Mouse (Mus musculus): ENCODE measurements at regions not wholly inside any gene's neighbourhood (a gene's known extent, or its start where the extent isn't known, plus 50 kb on each side); places are given as distances from the start of the nearest gene placed in this dataset.
A peak's percentile ranks its signal among the peaks of the same experiment; 100 is the strongest.

DNA sequence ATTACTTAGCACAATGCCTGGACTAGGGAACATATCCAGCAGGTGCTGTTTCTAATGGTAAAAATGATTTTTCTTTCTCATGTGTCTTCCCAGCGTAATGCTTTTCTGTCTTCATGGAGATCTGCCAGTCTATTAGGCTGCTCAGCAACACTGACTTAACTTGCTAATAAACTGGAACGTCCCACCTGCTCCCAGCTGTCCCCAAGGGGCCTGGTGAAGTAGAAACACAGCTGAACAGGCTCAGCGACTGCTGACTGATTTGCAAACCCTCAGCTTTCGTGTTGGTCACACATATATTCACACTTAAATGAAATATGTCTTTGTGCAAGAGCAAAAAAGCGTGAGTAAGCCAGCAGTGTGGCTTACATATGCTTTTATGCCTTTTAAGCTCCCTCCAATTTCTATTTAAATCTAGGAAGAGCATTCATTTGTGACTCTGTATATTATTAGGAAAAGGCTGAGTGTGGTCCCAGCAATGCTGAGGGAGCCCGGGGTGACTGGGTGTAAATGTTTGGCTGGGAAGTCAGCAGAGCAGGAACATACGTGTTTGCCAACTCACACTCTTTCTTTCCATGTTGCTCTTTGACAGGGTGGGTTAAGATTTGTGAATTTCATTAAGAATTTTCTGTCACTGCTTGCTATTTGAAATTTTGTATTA, 146.7 kb upstream of the Rgmb start:
- DNase-seq = no peak

DNA sequence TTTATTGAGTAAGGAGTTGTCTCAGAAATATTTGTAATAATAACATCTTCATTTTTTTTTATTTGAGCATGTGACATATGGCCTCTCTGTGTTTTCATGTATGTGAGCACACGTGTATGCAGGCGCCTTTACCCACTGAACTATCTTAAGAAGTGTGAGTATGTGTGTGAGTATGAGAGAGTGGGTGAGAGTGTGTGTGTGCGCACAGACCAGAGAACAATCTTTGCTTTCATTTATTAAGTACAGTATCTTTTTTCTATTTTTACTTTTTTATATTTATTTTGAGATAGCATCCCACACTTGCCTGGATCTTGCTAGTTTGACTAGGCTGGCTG, 140.5 kb upstream of the Rgmb start:
- DNase-seq = no peak

DNA sequence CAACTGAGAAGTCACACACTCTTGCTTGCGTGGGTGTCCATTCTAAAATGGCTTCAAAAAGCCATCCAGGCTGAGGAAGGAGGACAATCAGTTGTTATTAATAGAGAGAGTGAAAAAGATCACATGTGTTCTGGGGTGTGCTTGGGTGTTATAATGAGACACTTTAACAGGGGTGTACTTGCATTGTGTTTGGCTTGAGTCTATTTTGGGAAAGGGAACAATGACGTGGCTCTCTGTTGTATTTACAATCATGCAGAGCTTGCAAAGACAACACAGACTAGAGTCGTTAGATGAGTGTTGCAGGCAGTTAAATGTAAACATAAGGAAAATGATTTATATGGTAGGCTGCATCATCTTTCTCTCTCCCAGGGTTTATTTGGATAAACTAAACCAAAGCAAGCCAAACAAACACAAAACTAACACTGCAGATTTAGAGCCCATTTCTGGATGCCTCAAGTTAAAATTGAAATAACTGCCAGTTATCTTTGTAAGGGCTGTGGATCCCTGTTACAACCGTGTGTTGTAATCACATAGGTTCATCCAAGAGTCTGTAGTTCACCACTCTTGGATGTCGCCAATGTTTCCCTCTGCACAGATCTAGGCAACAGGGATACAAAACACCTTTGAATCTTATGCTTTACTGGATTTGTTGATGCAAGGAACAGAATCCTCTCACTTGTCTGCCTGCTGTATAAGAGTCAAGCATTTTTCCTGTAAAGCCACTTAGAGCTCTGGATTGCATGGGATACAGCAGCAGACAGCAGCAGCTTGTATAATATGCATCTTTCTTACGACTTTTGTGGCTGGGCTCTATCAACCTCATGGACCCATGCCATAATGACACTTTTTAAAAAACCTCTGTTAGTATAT, 139.9 kb upstream of the Rgmb start:
- DNase-seq = no peak

DNA sequence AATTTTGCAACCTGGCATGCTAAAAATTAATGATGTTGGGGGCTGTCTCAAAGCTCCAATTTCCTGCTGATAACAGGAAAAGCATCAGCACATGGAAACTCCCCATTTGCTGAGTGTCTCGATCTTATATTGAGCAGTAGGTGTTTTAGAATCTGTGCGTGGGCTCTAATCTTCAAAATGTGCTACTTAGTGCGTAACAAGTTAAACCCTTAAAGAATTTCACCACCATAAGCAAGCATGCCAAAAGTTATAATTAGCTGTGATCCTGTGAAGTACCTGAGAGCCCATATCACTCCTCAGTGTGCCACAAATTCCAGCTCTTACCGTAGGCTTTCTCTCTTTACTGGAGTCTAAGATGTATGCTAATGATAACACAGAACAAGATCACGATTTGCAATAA, 137.5 kb upstream of the Rgmb start:
- DNase-seq = no peak

DNA sequence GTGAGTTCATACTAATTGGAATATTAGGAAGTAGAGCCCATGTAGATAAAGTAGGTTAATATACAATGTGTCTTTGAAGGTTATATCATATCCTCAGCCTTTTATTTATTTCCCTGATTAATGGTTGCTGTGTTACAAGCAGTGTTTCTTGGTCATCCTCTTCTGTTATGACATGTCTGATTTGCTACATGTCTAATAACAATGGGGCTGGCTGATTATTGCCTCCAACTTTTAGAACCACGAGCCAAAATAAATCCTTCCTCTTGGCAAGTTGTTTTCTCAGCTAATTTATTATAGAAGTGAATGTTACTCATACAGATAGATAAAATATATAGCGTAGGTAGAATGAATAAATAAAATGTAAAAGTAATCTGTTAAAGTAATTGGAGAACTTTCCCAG, 124.8 kb upstream of the Rgmb start:
- DNase-seq = no peak

DNA sequence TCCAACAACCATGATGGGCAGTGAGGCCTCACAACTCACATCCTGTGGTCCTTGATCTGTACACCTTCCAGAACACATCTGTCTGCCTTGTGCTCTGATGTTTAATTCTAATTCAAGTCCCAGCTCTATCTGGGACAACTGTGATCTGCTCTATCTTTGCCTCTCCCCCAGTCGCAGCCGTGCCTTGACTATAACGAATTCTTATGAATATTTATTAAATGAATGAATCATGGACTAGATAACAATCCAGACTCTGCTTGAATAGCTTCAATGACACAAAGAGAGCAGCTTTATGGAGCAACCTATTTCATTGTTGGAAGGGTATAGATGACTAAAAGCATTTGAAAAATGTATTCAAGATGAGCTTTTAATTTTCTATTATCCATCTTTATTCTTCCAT, 120.8 kb upstream of the Rgmb start:
- DNase-seq = no peak

DNA sequence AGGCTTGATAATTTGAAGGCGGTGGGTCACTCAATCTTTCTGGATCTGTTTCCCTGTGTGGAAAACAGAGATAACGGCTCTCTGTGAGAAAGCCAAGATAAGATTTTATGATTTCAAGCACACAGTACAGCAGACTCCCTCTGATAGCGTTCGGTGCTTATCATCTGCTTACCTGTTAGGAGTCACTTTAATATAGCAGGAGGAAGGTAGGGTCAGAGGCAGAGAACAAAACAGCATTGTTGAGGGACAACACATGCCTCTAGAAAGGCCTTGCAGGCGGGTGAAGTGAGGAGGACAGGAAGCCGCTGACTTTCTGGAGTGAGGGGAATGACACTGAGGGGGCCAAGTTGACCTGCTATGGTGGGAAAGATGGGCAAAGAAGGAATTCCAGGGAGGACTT, 118.9 kb upstream of the Rgmb start:
- DNase-seq = no peak

DNA sequence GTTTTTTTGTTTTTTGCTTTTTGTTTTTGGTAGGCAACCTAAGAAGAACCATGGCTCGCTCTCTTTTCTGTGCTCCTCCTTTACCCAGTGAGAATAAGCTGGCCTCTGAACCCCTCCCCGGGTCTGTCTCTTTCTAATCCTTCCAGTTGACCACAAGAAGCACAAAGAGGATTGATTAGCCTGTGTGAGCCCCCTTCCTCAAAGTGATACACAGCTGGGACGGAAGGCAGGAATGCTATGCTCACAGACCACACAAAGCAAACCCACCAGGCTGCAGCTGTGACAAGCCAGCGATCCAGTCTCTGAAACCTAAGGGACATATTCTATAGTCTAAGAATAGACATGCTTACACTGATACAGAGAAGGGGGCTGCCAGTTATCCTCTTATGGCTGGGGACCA, 111.5 kb upstream of the Rgmb start:
- no peak for DNase-seq

DNA sequence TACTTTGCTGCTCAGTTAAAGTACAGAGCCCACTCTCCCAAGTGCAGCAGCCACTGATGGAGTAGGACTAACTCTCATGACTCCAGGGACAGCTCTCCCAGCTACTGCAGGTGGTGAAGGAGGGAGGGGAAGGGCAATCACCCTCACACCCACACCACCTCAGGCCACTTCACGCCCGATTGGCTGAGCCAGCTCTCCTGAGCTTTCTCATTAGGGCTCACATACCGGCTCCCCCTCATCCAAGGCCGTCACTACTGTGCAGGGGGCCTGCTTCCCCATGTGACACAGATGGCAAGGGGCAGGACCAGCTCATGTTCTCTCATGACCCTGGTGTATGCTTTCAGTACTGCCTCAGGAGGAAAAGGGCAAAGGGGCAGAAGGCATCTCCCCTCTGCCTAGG, 87.8 kb upstream of the Rgmb start:
- no peak for DNase-seq

DNA sequence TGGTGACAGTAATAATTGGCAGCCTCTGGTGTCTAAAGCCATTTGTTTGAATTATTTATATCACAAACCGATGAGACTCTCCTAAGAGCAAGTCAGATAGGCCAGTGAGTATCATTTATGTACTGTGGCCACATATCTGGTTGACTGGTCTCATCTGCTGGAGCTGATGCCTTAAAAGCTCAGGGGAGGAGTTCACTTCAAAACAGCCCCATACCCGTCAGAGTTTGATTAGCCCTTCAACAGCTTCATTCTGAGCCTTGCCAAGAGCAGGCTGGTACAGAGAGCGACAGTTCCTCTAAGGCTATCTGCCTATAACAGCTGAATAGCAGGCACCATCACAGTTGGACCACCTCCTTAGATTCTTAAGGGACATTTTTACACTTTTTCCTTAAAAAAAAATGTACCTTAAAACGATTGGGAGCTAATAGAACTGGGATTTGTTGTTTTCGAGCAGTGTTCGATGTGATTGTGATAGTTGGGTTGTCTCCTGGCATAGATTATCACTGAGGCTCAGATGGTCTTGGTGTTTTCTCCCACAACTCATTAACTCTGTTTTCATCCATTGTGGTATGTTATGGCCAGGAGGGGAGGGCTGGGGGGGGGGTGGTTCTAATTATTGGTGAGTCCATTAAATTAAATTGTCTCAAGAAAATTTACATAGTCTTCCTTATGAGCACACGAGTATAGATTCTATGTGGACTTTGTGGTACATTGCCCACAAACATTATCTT, 68.0 kb upstream of the Rgmb start:
- no peak for DNase-seq

DNA sequence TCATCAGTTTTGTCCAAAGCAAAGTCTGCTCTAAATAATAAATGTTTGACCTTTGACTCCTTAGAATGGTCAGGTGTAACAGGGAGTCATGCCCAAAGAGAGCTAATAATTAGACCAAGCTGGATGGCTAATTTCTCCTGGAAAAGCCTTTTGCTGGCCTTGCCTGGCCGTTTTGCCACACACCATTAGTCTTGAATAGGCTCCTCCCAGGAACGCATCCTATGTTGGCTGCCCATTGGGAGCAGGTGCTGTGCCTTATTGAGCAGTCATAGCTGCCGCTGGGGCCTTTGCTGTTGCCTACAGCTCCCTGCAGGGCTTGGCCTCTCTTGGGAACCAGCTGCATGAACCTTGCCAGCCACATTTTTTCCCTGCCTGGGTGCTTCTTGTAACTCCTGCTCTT, 65.1 kb upstream of the Rgmb start:
- DNase-seq = no peak

DNA sequence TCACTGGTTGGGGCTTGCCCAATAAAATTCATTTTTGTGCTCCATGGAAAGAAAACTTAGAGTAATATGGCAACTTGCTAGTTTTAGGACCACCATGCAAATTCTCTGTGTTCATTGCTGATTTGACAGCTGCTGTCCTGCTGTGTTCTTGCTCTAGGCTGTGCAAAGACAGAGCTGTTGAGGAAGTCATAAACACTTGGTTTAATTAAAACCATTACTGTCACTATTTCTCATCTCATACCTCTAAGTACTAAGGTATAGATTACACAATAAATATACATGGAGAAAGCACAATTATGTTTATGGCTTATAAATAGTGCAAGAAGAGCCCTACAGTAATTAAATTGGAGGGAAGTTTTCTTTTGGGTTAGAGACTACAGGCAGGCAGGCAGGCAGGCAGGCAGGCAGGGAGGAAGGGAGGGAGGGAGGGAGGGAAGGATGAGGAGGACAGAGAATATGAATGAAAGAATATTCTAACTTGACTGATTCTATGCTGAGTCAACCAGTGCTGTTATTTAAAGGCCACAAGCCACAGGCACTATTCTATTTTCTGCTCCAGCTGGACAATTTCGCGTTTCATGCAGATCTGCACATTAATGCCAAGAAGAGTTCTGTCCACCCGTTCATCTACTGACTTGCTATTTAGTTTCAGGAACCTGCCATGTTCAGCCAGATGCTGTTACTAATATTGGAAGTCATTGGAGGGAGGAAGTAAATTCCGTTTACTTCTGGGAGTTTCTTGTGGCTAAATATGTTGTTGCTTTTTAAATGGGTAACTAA, 61.2 kb upstream of the Rgmb start:
- DNase-seq = peak; percentile 2

DNA sequence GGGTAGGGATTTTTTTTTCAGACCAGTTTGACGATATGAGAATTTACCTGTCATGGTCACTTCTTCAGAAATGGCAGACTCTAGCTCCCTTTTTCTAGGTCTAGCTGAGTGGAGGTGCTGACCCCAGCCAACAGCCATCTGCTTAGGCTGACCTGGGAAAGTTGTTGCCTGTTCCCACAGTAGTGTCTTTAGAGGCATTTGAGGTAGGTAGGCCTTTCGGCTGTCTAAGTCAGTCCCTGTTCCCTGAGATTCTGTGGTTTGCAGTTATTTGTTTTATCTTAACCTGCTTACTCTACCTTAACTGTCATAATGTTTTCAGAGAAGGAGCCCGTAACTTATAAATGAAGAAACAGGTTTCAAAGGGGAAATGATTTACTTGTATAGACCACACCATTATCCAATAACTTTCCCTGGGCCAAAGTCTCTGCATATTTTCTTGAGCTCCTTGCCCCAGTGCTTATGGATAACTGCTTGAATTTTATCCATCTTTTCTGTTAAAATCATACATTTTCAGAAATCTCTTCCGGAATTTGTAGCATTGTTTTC, 59.8 kb upstream of the Rgmb start:
- no peak for DNase-seq

DNA sequence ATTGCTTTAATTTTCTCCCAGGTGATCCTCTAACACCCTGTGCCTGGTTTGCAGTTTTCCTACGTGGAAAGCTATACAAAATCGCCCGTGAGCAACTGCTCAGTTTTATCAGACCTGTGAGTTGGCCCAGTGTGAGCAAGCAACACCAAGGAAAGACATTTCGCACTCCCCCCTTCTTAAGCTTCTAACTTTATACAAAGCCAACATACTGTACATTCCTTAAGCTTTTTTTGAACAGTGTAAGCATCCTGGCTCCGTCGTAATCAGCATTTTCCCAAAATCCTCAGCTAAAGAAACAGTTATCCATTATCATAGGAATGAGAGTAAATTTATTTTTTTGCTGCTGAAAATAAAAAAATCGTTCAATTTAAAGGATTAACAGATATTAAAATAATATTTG, 52.0 kb upstream of the Rgmb start:
- DNase-seq = no peak

DNA sequence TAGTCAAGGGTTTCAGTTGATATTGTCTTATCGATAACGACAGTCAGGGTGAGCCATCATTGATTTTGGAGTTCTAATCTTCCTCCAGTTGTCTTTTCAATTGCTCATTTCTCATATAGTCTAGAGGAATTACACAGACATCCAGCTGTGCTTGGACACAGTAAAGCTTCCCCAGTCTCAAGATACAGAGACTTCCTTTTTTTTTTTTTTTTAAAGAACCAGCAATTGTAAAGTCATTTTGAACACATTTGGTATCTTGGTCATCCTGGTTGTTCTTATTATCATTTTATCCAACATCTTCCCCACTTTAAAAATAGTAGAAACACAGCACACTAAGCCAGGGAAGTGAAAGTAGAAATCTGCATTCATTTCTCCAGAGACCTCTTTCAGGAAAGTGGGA, 51.4 kb upstream of the Rgmb start:
- no peak for DNase-seq

All from layer of hippocampus, adult 9-11 months (tissue).